Mouse (Mus musculus): ENCODE results near the gene Dock4.

- TF ChIP-seq CTCF (IDR thresholded peaks at IDR 0.05; ENCODE audit: low read depth, low read length) (no peak), POLR2A (IDR thresholded peaks at IDR 0.05; ENCODE audit: insufficient read depth, low read length) (no peak), EP300 (IDR thresholded peaks at IDR 0.05; ENCODE audit: insufficient read depth, low read depth, low read length) (no peak)
These were observed 285.0 kb downstream of the Dock4 start for GRCm38 (mm10) chr12:40730756-40731155.
